Mouse (Mus musculus) megakaryocyte, embryonic 14.5 days (primary cell): Measurements from ENCODE around the gene Rbms3. TPM values are rescaled to one million over a fixed set of nuclear protein-coding genes. Genes with fewer than 3 reads are reported as not detected.

Experiments
- H3K27me3 ChIP-seq: replicated peaks from 2 replicates; pipeline ENCODE3; 2012; ENCODE audit warnings: inconsistent platforms
- H3K36me3 ChIP-seq: replicated peaks from 2 replicates; pipeline ENCODE3; 2012; ENCODE audit warnings: low read length, inconsistent platforms, mixed read lengths
- H3K4me1 ChIP-seq: 2 replicates; pipeline ENCODE4 v1.6.1; 2012; ENCODE audit warnings: inconsistent platforms
- H3K4me3 ChIP-seq: replicated peaks from 2 replicates; pipeline ENCODE3; 2012; ENCODE audit warnings: moderate library complexity, mild to moderate bottlenecking, inconsistent platforms
- H3K9me3 ChIP-seq: 2 replicates; pipeline ENCODE4 v1.6.1; 2012; ENCODE audit warnings: inconsistent platforms
- FLI1 ChIP-seq: IDR thresholded peaks from 2 replicates; pipeline ENCODE4 v1.6.1; 2012; ENCODE audit warnings: low read length, inconsistent platforms, mixed read lengths
- GATA1 ChIP-seq: IDR thresholded peaks from 3 replicates; pipeline ENCODE4 v1.6.1; 2012; ENCODE audit warnings: mixed read lengths, low read length, inconsistent platforms, borderline replicate concordance
- polyA plus RNA-seq: library from polyadenylated mRNA; stranded (reverse); fragments of >175 nt; gene quantifications from 2 replicates; pipeline ENCODE4 v1.2.3, GENCODE M21; 2012; ENCODE audit warnings: low replicate concordance; ENCODE audit not compliant: insufficient read depth

The Rbms3 gene
- polyA plus RNA-seq, result not detected in 2 replicates

- Histone ChIP-seq H3K36me3 (no peaks in the 10 kb centered on the region), H3K27me3 (no peaks in the 10 kb centered on the region), H3K4me1 (no peaks in the 10 kb centered on the region), H3K9me3 (peaks cover 18% of the 10 kb centered on the region), H3K4me3 (no peak within 1 kb of the TSS)
- TF ChIP-seq GATA1, result no peak
- no peak for TF ChIP-seq FLI1
These were observed at the start of gene Rbms3 for GRCm38 (mm10) chr9:117629771-117630170. Rbms3 (minus strand) TSS chr9:117629913.

GRCm38 (mm10) chr9:117673311-117673710 lies 43.6 kb upstream of the Rbms3 start:
- no peaks in the 10 kb centered on the region for H3K36me3 ChIP-seq
- H3K4me1 ChIP-seq, result no peaks in the 10 kb centered on the region
- H3K27me3 ChIP-seq, result no peaks in the 10 kb centered on the region
- TF ChIP-seq GATA1 (no peak), FLI1 (no peak)
- H3K9me3 ChIP-seq, result peaks cover 35% of the 10 kb centered on the region
- H3K4me3 ChIP-seq, result no peak overlapping the region

GRCm38 (mm10) chr9:117654626-117655025 lies 24.9 kb upstream of the Rbms3 start:
- Histone ChIP-seq H3K27me3 (peaks cover 2% of the 10 kb centered on the region), H3K4me3 (no peak overlapping the region), H3K36me3 (no peaks in the 10 kb centered on the region), H3K9me3 (peaks cover 19% of the 10 kb centered on the region), H3K4me1 (peaks cover 16% of the 10 kb centered on the region)
- TF ChIP-seq FLI1 (no peak), GATA1 (no peak)

- Histone ChIP-seq H3K4me1 (peaks cover 16% of the 10 kb centered on the region), H3K36me3 (no peaks in the 10 kb centered on the region), H3K4me3 (no peak overlapping the region), H3K27me3 (peaks cover 2% of the 10 kb centered on the region), H3K9me3 (peaks cover 19% of the 10 kb centered on the region)
- no peak for TF ChIP-seq GATA1
- no peak for TF ChIP-seq FLI1
These were observed 23.9 kb upstream of the Rbms3 start for GRCm38 (mm10) chr9:117653641-117654040.

- Histone ChIP-seq H3K4me3 (no peak overlapping the region), H3K27me3 (no peaks in the 10 kb centered on the region), H3K4me1 (no peaks in the 10 kb centered on the region), H3K9me3 (peaks cover 36% of the 10 kb centered on the region), H3K36me3 (no peaks in the 10 kb centered on the region)
- TF ChIP-seq FLI1 (no peak), GATA1 (no peak)
These were observed 16.4 kb upstream of the Rbms3 start for GRCm38 (mm10) chr9:117646131-117646530.

- TF ChIP-seq FLI1 (no peak), GATA1 (no peak)
- no peaks in the 10 kb centered on the region for H3K27me3 ChIP-seq
- no peaks in the 10 kb centered on the region for H3K36me3 ChIP-seq
- no peak overlapping the region for H3K4me3 ChIP-seq
- peaks cover 48% of the 10 kb centered on the region for H3K9me3 ChIP-seq
- H3K4me1 ChIP-seq, result no peaks in the 10 kb centered on the region
These were observed 11.5 kb upstream of the Rbms3 start for GRCm38 (mm10) chr9:117641090-117641782.

GRCm38 (mm10) chr9:117638623-117639185 lies 9.0 kb upstream of the Rbms3 start:
- no peaks in the 10 kb centered on the region for H3K4me1 ChIP-seq
- no peak overlapping the region for H3K4me3 ChIP-seq
- no peaks in the 10 kb centered on the region for H3K36me3 ChIP-seq
- TF ChIP-seq GATA1, result no peak
- H3K27me3 ChIP-seq, result no peaks in the 10 kb centered on the region
- peaks cover 47% of the 10 kb centered on the region for H3K9me3 ChIP-seq

- peaks cover 47% of the 10 kb centered on the region for H3K9me3 ChIP-seq
- H3K27me3 ChIP-seq, result no peaks in the 10 kb centered on the region
- H3K36me3 ChIP-seq, result no peaks in the 10 kb centered on the region
- no peaks in the 10 kb centered on the region for H3K4me1 ChIP-seq
- TF ChIP-seq FLI1, result no peak
- no peak for TF ChIP-seq GATA1
- H3K4me3 ChIP-seq, result no peak overlapping the region
These were observed 6.8 kb upstream of the Rbms3 start for GRCm38 (mm10) chr9:117636492-117636891.

- TF ChIP-seq FLI1 (no peak), GATA1 (no peak)
- Histone ChIP-seq H3K4me1 (no peaks in the 10 kb centered on the region), H3K27me3 (no peaks in the 10 kb centered on the region), H3K4me3 (no peak overlapping the region), H3K9me3 (peaks cover 24% of the 10 kb centered on the region), H3K36me3 (no peaks in the 10 kb centered on the region)
These were observed 2.5 kb downstream of the Rbms3 start for GRCm38 (mm10) chr9:117627173-117627572.

- Histone ChIP-seq H3K36me3 (no peaks in the 10 kb centered on the region), H3K4me3 (no peak overlapping the region), H3K4me1 (no peaks in the 10 kb centered on the region), H3K9me3 (peaks cover 21% of the 10 kb centered on the region), H3K27me3 (no peaks in the 10 kb centered on the region)
- TF ChIP-seq FLI1 (no peak), GATA1 (no peak)
These were observed 28.9 kb downstream of the Rbms3 start for GRCm38 (mm10) chr9:117600781-117601180.
